Mouse (Mus musculus) layer of hippocampus, adult 2 months (tissue): ENCODE results near the gene Grifin. TPM values are rescaled to one million over a fixed set of nuclear protein-coding genes. Genes with fewer than 3 reads are reported as not detected.

ENCODE experiments used
- DNase-seq, 2 experiments: peaks; one replicate each; pipeline ENCODE4 v3.0.0; 2022; ENCODE audit warnings: low spot score in 2 of 2
- H3K27ac ChIP-seq: fragments of 200-600 bp; 2 replicates; pipeline ENCODE4 v1.8.1; 2022
- H3K4me3 ChIP-seq: fragments of 200-600 bp; 2 replicates; pipeline ENCODE4 v1.8.1; 2022; ENCODE audit warnings: mild to moderate bottlenecking
- CTCF ChIP-seq: fragments of 200-600 bp; conservative IDR thresholded peaks from 2 replicates; pipeline ENCODE4 v1.8.1; 2022; ENCODE audit warnings: antibody characterized with exemption, mild to moderate bottlenecking, moderate library complexity
- long read RNA-seq, 2 experiments: library from polyadenylated mRNA; stranded (forward); transcript quantifications; one replicate each; pipeline ENCODE4 v2.0.0; 2021; ENCODE audit warnings: borderline mapping rate in 2 of 2
- total RNA-seq, 2 experiments: library from RNA; stranded (reverse); gene quantifications; 2 replicates each; pipeline ENCODE4 v1.2.3; 2021

Gene Grifin
- not detected for total RNA-seq
- long read RNA-seq, experiment 1, result 0 reads
- long read RNA-seq, experiment 2, partial matches to known transcripts, result 2 of 2 reads
- long read RNA-seq, experiment 2, other reads (novel, unspliced or antisense), result 0 of 2 reads

GRCm38 (mm10) chr5:140564896-140565295 is at the start of gene Grifin:
Gene Grifin, minus strand, starts transcription at chr5:140565071.
- no peak for TF ChIP-seq CTCF
- DNase-seq, result no peak
- H3K4me3 ChIP-seq, result no peak within 1 kb of the TSS
- peak within 1 kb of the TSS; percentile 73 for H3K27ac ChIP-seq

DNA sequence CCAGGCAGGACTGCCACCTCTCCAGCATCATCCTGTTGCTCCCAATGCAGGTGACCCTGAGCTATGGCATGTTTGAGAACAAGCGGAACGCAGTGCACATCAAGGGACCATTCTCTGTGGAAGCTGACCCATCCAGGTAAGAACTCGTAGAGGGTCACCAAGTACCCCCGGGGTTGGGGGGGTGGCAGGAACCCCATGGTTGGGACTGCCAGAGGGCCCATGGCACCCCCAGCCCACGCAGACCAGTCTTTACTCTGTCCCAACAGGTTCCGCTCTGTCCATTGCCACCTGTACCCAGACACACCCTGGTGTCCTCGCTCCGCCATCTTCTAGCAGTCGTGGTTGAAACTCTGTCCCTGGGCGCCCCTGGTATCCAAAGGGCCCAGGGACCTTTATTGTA is 49.3 kb upstream of the Grifin start:
- Histone ChIP-seq H3K27ac (no peak overlapping the region), H3K4me3 (no peak overlapping the region)
- TF ChIP-seq CTCF, result no peak
- no peak for DNase-seq

- Histone ChIP-seq H3K4me3 (no peak overlapping the region), H3K27ac (peak overlapping the region; percentile 90; the same call in 1 of the 2 replicates)
- no peak for DNase-seq
- TF ChIP-seq CTCF, result no peak
Observed at GRCm38 (mm10) chr5:140612191-140612590, 47.3 kb upstream of the Grifin start.

GRCm38 (mm10) chr5:140611611-140612185 is 46.8 kb upstream of the Grifin start:
- DNase-seq, result no peak
- H3K27ac ChIP-seq, result peak overlapping the region; percentile 90
- peak overlapping the region; percentile 52; the same call in 1 of the 2 replicates for H3K4me3 ChIP-seq
- TF ChIP-seq CTCF, result no peak

- peak; percentile 56 to 71 for DNase-seq
- no peak for TF ChIP-seq CTCF
- peak overlapping the region; percentile 90 for H3K27ac ChIP-seq
- H3K4me3 ChIP-seq, result peak overlapping the region; percentile 52
Observed at GRCm38 (mm10) chr5:140611021-140611583, 46.2 kb upstream of the Grifin start.

- DNase-seq, result no peak
- Histone ChIP-seq H3K27ac (peak overlapping the region; percentile 90), H3K4me3 (peak overlapping the region; percentile 52)
- TF ChIP-seq CTCF, result no peak
Observed at GRCm38 (mm10) chr5:140610273-140611011, 45.6 kb upstream of the Grifin start.

DNA sequence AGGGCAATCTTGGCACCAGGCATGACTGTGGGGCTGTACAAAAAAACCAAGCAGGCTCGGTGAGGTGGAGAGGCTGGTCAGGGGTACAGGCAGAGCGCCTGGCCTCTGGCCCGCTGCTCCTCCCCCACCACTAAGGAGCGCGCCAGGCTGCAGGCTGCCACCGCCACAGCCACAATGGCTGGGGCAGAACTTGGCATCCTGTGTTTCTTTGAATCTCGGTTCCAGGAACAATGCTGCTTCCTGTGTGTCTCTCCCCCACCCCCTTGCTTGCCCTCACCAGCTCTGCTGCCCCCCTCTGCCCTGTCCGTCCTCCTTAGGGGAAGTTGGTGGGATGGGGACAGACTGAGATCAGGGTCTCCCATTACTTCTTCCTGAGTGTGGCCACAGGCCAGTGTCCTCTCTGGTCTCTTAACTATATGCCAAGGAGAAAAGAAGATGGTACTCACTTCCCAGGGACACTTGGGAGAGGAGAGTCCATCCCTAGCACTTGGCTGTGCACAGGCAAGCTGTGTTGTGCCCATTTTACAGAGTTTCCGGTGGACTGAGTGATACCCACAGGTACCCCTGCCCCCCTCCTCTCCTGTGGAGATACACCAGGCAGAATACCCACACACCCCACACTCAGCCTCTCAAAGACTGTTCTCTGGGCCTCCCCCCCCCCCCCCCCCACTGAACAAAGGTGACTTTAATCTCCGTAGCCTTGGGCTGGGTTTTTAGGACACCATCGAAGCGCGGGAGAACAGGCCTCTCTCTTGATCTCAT is 44.8 kb upstream of the Grifin start:
- no peak for TF ChIP-seq CTCF
- peak overlapping the region; percentile 67 for H3K4me3 ChIP-seq
- peak overlapping the region; percentile 90 for H3K27ac ChIP-seq
- DNase-seq, result peak; percentile 55 to 72

DNA sequence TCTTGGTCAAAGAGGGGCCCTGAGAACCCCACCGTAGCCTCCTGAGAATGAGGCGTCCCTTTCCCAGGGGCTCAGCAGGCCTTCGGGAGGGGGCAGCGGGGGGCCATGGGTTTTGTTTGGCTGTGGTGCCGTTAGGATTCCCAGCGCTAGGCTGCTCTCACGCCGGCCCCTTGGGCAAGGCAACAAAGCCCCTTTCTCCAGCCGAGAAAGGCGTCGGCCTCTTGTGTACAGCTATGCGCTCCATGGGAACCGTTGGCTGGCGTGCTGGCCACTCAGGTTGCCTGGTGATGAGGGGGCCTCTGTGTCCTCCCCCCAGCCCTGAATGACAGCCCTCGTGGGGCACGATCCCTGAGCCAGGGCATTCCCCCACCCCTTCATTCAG is 43.8 kb upstream of the Grifin start:
- peak; percentile 43 to 48 for DNase-seq
- TF ChIP-seq CTCF, result no peak
- Histone ChIP-seq H3K4me3 (peak overlapping the region; percentile 67), H3K27ac (peak overlapping the region; percentile 90)

DNA sequence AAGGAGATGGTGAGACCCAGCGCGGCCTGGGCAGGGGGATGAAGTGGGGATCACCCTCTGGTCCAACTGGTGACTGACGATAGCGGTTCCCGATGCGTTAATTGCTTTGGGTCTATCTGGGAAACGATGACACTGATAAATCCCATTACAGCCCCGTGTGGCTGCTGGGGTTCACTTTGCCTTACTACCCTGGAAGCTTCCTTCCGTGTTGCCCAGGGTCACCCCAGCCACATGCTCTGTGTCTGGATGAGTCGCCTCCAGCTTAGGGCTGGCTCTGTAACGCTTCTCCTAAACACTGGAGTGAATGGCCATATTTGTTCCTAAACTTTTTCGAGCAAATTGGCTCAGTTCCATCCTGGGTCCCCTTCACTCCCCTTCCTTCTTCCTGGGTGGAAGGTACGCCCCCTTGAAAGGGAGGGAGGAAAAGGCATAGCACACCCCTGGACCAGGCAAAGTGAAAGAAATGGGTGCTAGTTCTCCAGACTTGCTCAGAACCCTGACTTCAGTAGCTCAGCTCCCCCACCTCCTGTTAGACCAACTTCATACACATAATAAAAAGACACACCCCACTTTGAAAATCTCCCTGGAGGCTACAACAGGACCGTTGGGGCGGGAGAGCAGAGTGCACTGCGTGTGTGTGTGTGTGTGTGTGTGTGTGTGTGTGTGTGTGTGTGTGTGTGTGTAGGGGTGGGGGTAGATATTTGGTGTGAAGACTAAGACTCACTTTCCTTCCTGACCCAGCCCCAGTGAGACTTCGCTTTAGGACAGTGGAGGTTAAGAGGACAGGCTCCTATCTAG is 43.2 kb upstream of the Grifin start:
- DNase-seq, result no peak
- Histone ChIP-seq H3K4me3 (peak overlapping the region; percentile 67), H3K27ac (peak overlapping the region; percentile 90)
- TF ChIP-seq CTCF, result no peak

GRCm38 (mm10) chr5:140607001-140607835 is 42.3 kb upstream of the Grifin start, which contains the start of gene Lfng:
Gene Lfng, plus strand, starts transcription at chr5:140607320.
- peak within 1 kb of the TSS; percentile 67 for H3K4me3 ChIP-seq
- H3K27ac ChIP-seq, result peak within 1 kb of the TSS; percentile 90
- DNase-seq, result peak; percentile 71 to 82
- TF ChIP-seq CTCF, result peak; percentile 47

DNA sequence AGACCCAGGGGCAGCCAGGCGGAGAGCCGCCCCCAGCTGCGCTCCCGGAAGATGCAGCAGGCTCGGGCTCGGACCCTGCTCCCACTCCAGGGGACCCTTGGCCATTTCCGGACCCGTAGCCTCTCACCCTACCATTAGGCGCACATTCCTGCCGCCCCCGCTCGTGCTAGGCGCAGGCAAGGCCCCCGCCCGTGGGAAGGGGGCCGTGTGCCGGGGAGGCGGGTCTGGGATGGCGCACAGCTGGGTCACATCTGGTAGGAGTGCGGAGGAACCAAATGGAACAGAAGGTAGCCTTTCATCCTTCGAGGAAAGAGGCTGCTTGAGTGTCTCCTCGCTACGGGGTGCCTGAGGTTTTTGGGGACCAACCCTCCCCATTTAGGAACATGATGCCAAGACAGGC is 41.5 kb upstream of the Grifin start:
- no peak overlapping the region; the same call in 1 of the 2 replicates for H3K4me3 ChIP-seq
- DNase-seq, result no peak
- H3K27ac ChIP-seq, result no peak overlapping the region
- no peak for TF ChIP-seq CTCF
